Mouse (Mus musculus) skeletal muscle tissue, postnatal 0 days (tissue): ENCODE data around the gene Primpol. TPM values are rescaled to one million over a fixed set of nuclear protein-coding genes. Genes with fewer than 3 reads are reported as not detected.

ENCODE experiments used
- polyA plus RNA-seq: library from polyadenylated mRNA; unstranded; fragments of >200 nt; fragmentation: Nextera tagmentation; extraction: Ambion mirVana; gene quantifications from 2 replicates; pipeline ENCODE4 v1.2.1, GENCODE M21; 2015

The Primpol gene
- polyA plus RNA-seq = 4.6 and 4.9 TPM in 2 replicates

DNA sequence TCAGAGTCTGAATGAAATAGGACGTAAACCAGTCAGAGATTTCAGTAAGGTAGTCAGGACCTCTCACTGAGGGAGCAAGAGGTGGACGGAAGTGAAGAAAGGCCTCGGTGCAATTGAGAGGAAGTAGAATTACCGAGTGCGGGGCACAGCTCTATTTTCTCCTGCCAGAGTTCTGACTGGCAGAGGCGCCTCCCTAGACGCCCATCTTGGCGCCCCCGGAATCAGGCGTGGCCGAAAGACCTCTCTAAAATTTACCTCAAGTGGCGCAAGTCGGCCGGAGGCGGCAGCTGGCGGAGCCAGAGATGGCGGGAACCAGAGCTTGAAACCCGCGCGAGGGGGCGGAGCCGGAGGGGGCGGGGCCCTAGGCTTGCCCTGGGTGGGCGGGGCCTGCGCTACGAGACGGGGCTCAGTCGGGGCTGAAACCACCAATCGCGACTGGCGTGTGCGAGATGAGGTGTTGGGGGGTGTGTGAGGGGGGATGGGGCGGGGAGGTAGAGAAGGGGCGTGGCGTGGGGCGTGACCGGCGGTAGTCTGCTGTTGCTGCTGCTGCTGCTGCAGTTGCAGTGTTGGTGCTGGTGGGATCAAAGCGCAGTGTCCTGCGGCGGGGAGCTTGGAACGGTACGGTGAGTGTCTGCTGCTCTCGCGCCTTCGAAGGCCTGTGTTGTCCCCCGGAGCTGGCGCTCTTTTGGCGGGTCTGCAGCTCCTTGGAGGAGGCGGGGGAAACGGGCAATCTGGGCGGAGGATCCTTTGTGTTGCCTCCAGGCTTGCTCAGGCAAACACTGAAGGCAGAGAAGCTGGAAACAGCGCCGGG, at the start of gene Primpol, which contains the start of gene Casp3:
Gene Primpol (minus strand): TSS at position 334 of the 811 bp plus-strand sequence.
Gene Casp3 (plus strand): TSS at position 413 of the 811 bp plus-strand sequence.

DNA sequence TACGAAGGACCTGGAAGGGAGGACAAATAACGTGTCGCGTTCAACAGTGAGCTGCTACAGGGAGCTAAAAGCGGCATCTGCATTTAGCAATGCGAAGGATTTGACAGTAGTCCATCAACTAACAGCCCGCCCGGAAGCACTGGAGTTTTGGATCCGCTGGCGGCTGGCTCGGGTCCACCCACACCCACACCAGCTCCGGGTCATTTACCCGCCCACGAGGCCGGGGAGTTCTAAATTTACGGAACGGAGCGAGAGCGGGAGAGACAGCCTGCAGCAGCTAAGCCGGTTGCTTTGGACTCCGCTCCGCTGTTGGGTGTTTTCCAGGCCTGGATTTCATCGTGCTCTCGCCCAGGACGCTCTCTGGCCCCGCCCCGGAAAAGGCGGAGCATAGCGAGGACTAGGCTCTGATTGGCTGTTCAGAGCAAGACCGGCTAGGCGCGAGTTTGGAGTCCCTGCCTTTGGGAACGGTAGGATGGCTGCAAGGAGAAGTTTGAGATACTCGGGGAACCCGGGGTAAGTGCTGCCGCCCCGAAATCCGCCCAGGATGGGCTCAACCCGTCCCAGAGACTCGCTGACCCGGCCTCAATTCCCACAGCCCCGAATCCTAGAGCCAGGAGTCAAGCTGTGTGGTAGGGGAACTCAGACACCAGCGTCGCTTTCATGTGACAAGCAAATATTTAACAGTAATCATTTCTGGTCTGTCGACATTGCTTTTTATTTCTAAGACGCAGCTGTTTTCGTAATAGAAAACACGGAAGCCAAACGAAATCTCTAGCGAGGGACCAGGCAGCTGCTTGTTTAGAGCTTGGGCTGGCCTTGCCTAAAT, 65.2 kb downstream of the Primpol start, which contains the start of gene Cenpu:
Gene Cenpu (plus strand): TSS at position 414 of the 826 bp plus-strand sequence.

Other genes with a start within 250 kb of the Primpol start
- 150 and 282 TPM in 2 replicates for gene Acsl1, start 146.2 kb downstream of the Primpol start, polyA plus RNA-seq
- 3.1 and 4.4 TPM in 2 replicates for gene Cenpu, start 65.2 kb downstream of the Primpol start, polyA plus RNA-seq
- 27.8 and 31.0 TPM in 2 replicates for gene Casp3, start 79 bp upstream of the Primpol start, polyA plus RNA-seq
- 19.3 and 21.3 TPM in 2 replicates for gene Irf2, start 122.5 kb upstream of the Primpol start, polyA plus RNA-seq